Mouse (Mus musculus): ENCODE results near the gene Wdfy3. TPM values are rescaled to one million over a fixed set of nuclear protein-coding genes. Genes with fewer than 3 reads are reported as not detected.

The Wdfy3 gene
- polyA plus RNA-seq, 1 experiment from 2014 or later: 33.2 TPM

DNA sequence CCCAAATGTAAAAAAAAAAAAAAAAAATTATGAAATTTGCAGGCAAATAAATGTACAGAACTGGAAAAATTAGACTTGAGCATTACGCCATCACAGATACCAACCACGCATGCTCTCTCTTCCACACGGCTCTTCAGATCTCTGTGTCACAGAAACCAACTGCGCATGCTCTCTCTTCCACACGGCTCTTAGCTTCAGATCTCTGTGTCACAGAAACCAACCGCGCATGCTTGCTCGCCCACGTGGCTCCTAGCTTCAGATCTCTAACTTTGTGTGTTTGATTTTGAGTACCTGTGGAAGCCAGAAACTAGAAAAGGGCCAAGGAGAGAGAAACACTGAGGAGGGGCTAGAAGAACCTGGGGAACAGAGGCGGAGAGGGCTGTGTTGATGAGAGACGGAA is 46.3 kb downstream of the Wdfy3 start:
- Histone ChIP-seq H3K27ac (ENCODE audit: low read depth, low read length) (no peak overlapping the region), H3K4me3 (ENCODE audit: low read depth, low read length) (no peak overlapping the region), H3K9me3 (ENCODE audit: control insufficient read depth, low read length) (no peaks in the 10 kb centered on the region), H3K9ac (ENCODE audit: low read depth, low read length) (no peak overlapping the region), H3K36me3 (ENCODE audit: control insufficient read depth, insufficient read depth, low read length) (no peaks in the 10 kb centered on the region), H3K4me1 (replicated peaks; ENCODE audit: control insufficient read depth, insufficient read depth, low read length) (no peaks in the 10 kb centered on the region), H3K27me3 (ENCODE audit: control insufficient read depth, insufficient read depth, low read length) (no peaks in the 10 kb centered on the region), H3K4me2 (replicated peaks; ENCODE audit: low read depth, low read length) (no peak overlapping the region)
- DNase-seq (ENCODE audit: low spot score): no peak
- ATAC-seq (ENCODE audit: low FRiP score): no peak
- WGBS: 99% methylated on average over 11 of the region's 11 CpGs

DNA sequence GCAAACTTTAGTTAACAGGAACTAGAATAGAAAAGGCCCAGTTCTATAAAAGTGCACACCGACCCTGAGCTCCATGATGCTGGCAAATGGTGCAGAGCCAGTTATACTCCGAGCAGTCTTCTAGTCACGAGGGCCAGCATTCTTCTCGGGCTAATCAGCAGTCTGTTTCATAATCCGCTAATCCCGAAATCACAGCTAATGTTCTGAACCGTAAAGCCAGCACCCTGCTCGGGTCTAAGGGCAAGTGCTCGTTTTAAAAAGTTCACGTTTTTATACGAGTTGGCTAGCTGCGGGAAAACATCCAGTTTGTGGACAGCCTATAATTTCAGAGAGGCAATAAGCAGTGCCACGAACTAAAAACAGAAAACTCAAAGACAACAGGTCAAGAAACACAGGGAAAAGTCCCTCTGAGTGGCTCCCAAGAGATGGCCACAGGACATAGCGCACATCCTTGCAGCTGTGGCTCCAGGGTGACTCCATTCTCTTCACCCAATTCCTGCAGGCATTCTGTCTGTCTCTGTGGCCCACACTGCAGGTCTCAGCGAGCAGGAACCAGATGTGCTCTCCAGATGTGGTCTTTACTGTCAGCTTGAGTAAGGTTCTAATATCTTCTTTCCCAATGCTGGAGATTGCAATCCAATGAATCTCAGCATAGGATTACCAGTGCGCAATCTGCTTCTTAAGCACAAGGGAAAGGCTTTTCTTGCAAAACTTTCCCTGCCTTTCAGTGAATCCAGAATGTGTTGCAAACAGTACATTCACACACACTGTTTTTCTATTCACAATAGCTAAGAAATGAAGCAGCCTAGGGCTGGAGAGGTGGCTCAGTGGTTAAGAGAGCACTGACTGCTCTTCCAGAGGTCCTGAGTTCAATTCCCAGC is 47.5 kb downstream of the Wdfy3 start:
- H3K4me3 ChIP-seq (ENCODE audit: low read depth, low read length): no peak overlapping the region
- no peak for DNase-seq (ENCODE audit: low spot score)
- no peaks in the 10 kb centered on the region for H3K4me1 ChIP-seq (replicated peaks; ENCODE audit: control insufficient read depth, insufficient read depth, low read length)
- WGBS: 95% methylated on average over 16 of the region's 16 CpGs
- no peak for ATAC-seq (ENCODE audit: low FRiP score)
- no peaks in the 10 kb centered on the region for H3K9me3 ChIP-seq (ENCODE audit: control insufficient read depth, low read length)
- H3K27me3 ChIP-seq (ENCODE audit: control insufficient read depth, insufficient read depth, low read length): no peaks in the 10 kb centered on the region
- no peaks in the 10 kb centered on the region for H3K36me3 ChIP-seq (ENCODE audit: control insufficient read depth, insufficient read depth, low read length)
- H3K9ac ChIP-seq (ENCODE audit: low read depth, low read length): no peak overlapping the region
- H3K4me2 ChIP-seq (replicated peaks; ENCODE audit: low read depth, low read length): no peak overlapping the region
- H3K27ac ChIP-seq (ENCODE audit: low read depth, low read length): no peak overlapping the region

- Histone ChIP-seq H3K36me3 (ENCODE audit: control insufficient read depth, insufficient read depth, low read length) (no peaks in the 10 kb centered on the region), H3K27me3 (ENCODE audit: control insufficient read depth, insufficient read depth, low read length) (no peaks in the 10 kb centered on the region), H3K4me3 (ENCODE audit: low read depth, low read length) (no peak overlapping the region), H3K9me3 (ENCODE audit: control insufficient read depth, low read length) (no peaks in the 10 kb centered on the region), H3K4me2 (replicated peaks; ENCODE audit: low read depth, low read length) (no peak overlapping the region), H3K4me1 (replicated peaks; ENCODE audit: control insufficient read depth, insufficient read depth, low read length) (no peaks in the 10 kb centered on the region), H3K9ac (ENCODE audit: low read depth, low read length) (no peak overlapping the region), H3K27ac (ENCODE audit: low read depth, low read length) (no peak overlapping the region)
- 75% methylated on average over 8 of the region's 8 CpGs for WGBS
- ATAC-seq (ENCODE audit: low FRiP score) (no peak), DNase-seq (ENCODE audit: low spot score) (no peak)
Observed at GRCm38 (mm10) chr5:102014235-102014634, 55.5 kb downstream of the Wdfy3 start.

GRCm38 (mm10) chr5:102013781-102014180 is 55.9 kb downstream of the Wdfy3 start:
- Histone ChIP-seq H3K9ac (ENCODE audit: low read depth, low read length) (no peak overlapping the region), H3K27me3 (ENCODE audit: control insufficient read depth, insufficient read depth, low read length) (no peaks in the 10 kb centered on the region), H3K9me3 (ENCODE audit: control insufficient read depth, low read length) (no peaks in the 10 kb centered on the region), H3K36me3 (ENCODE audit: control insufficient read depth, insufficient read depth, low read length) (no peaks in the 10 kb centered on the region), H3K4me2 (replicated peaks; ENCODE audit: low read depth, low read length) (no peak overlapping the region), H3K27ac (ENCODE audit: low read depth, low read length) (no peak overlapping the region), H3K4me1 (replicated peaks; ENCODE audit: control insufficient read depth, insufficient read depth, low read length) (no peaks in the 10 kb centered on the region), H3K4me3 (ENCODE audit: low read depth, low read length) (no peak overlapping the region)
- WGBS: 88% methylated on average over 7 of the region's 7 CpGs
- ATAC-seq (ENCODE audit: low FRiP score) (no peak), DNase-seq (ENCODE audit: low spot score) (no peak)

- Histone ChIP-seq H3K27me3 (ENCODE audit: control insufficient read depth, insufficient read depth, low read length) (no peaks in the 10 kb centered on the region), H3K36me3 (ENCODE audit: control insufficient read depth, insufficient read depth, low read length) (no peaks in the 10 kb centered on the region), H3K9me3 (ENCODE audit: control insufficient read depth, low read length) (no peaks in the 10 kb centered on the region), H3K4me3 (ENCODE audit: low read depth, low read length) (no peak overlapping the region), H3K4me1 (replicated peaks; ENCODE audit: control insufficient read depth, insufficient read depth, low read length) (no peaks in the 10 kb centered on the region), H3K4me2 (replicated peaks; ENCODE audit: low read depth, low read length) (no peak overlapping the region), H3K9ac (ENCODE audit: low read depth, low read length) (no peak overlapping the region), H3K27ac (ENCODE audit: low read depth, low read length) (no peak overlapping the region)
- DNase-seq (ENCODE audit: low spot score): no peak
- WGBS: 98% methylated on average over 2 of the region's 2 CpGs
- no peak for ATAC-seq (ENCODE audit: low FRiP score)
Observed at GRCm38 (mm10) chr5:102010961-102011360, 58.8 kb downstream of the Wdfy3 start.

GRCm38 (mm10) chr5:102009606-102010005 is 60.1 kb downstream of the Wdfy3 start:
- no peaks in the 10 kb centered on the region for H3K36me3 ChIP-seq (ENCODE audit: control insufficient read depth, insufficient read depth, low read length)
- H3K4me2 ChIP-seq (replicated peaks; ENCODE audit: low read depth, low read length): no peak overlapping the region
- no peak for ATAC-seq (ENCODE audit: low FRiP score)
- no peaks in the 10 kb centered on the region for H3K9me3 ChIP-seq (ENCODE audit: control insufficient read depth, low read length)
- no peaks in the 10 kb centered on the region for H3K27me3 ChIP-seq (ENCODE audit: control insufficient read depth, insufficient read depth, low read length)
- DNase-seq (ENCODE audit: low spot score): no peak
- no peaks in the 10 kb centered on the region for H3K4me1 ChIP-seq (replicated peaks; ENCODE audit: control insufficient read depth, insufficient read depth, low read length)
- H3K4me3 ChIP-seq (ENCODE audit: low read depth, low read length): no peak overlapping the region
- H3K27ac ChIP-seq (ENCODE audit: low read depth, low read length): no peak overlapping the region
- no peak overlapping the region for H3K9ac ChIP-seq (ENCODE audit: low read depth, low read length)
- WGBS: 86% methylated on average over 6 of the region's 6 CpGs

- Histone ChIP-seq H3K4me2 (replicated peaks; ENCODE audit: low read depth, low read length) (no peak overlapping the region), H3K4me3 (ENCODE audit: low read depth, low read length) (no peak overlapping the region), H3K27me3 (ENCODE audit: control insufficient read depth, insufficient read depth, low read length) (no peaks in the 10 kb centered on the region), H3K9me3 (ENCODE audit: control insufficient read depth, low read length) (no peaks in the 10 kb centered on the region), H3K4me1 (replicated peaks; ENCODE audit: control insufficient read depth, insufficient read depth, low read length) (no peaks in the 10 kb centered on the region), H3K36me3 (ENCODE audit: control insufficient read depth, insufficient read depth, low read length) (no peaks in the 10 kb centered on the region), H3K27ac (ENCODE audit: low read depth, low read length) (no peak overlapping the region), H3K9ac (ENCODE audit: low read depth, low read length) (no peak overlapping the region)
- ATAC-seq (ENCODE audit: low FRiP score) (no peak), DNase-seq (ENCODE audit: low spot score) (no peak)
- WGBS: 89% methylated on average over 7 of the region's 7 CpGs
Observed at GRCm38 (mm10) chr5:102008712-102009111, 61.0 kb downstream of the Wdfy3 start.

DNA sequence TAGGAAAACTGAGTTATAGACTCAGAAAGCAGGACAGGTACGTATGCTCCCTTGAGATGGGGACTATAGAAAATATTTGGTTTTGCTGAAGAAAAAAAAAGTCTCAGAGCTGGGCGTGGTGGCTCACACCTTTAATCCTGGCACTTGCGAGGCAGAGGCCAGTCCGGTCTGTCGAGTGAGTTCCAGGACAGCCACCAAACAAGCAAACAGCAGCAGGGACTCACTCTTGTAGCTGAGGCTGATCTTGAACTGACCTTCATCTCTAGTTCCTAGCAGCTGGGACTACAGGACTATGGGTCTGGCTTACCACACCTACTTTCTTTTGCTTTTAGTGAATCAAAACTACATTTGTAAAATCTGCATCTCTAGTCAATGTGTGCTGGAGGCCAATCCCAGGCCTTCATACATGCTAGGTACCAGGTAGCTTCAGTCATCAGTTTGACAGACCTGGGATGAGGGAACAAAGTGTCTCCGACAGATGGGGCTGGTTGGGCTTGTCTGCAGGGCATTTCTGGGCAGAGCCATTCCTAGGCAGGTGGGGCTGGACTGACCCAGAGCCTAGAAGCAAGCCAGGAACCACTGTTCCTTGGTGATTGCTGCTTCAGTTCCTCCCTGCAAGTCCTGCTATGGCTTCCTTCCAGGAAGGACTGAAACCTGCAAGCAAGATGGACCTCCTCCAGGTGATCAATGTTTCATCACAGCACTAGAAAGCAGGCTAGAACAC is 63.3 kb downstream of the Wdfy3 start:
- ATAC-seq (ENCODE audit: low FRiP score): no peak
- Histone ChIP-seq H3K9ac (ENCODE audit: low read depth, low read length) (no peak overlapping the region), H3K27me3 (ENCODE audit: control insufficient read depth, insufficient read depth, low read length) (no peaks in the 10 kb centered on the region), H3K4me1 (replicated peaks; ENCODE audit: control insufficient read depth, insufficient read depth, low read length) (no peaks in the 10 kb centered on the region), H3K9me3 (ENCODE audit: control insufficient read depth, low read length) (no peaks in the 10 kb centered on the region), H3K4me2 (replicated peaks; ENCODE audit: low read depth, low read length) (no peak overlapping the region), H3K36me3 (ENCODE audit: control insufficient read depth, insufficient read depth, low read length) (no peaks in the 10 kb centered on the region), H3K4me3 (ENCODE audit: low read depth, low read length) (no peak overlapping the region), H3K27ac (ENCODE audit: low read depth, low read length) (no peak overlapping the region)
- DNase-seq (ENCODE audit: low spot score): no peak
- WGBS: 92% methylated on average over 6 of the region's 6 CpGs

DNA sequence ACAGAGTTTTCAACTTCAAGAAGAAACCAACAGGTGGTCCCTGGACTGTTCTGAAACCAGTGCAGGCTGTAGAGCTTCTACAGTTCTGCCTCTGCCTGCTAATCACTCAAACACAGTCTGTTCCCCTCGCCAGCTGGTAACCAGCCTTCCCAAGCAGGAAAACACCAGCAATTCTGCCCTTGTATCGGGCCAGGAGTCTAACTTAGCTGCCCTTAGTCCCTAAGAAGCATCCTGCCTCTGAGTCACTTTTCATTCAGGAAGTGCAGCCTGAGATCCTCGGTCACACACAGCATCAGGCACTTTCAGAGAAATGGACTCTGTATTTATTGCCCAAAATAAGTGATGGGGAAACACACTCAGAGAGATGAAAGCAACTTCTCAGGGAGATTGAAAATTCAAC is 66.3 kb downstream of the Wdfy3 start:
- Histone ChIP-seq H3K9me3 (ENCODE audit: control insufficient read depth, low read length) (no peaks in the 10 kb centered on the region), H3K27me3 (ENCODE audit: control insufficient read depth, insufficient read depth, low read length) (no peaks in the 10 kb centered on the region), H3K27ac (ENCODE audit: low read depth, low read length) (no peak overlapping the region), H3K4me3 (ENCODE audit: low read depth, low read length) (no peak overlapping the region), H3K4me2 (replicated peaks; ENCODE audit: low read depth, low read length) (no peak overlapping the region), H3K36me3 (ENCODE audit: control insufficient read depth, insufficient read depth, low read length) (no peaks in the 10 kb centered on the region), H3K9ac (ENCODE audit: low read depth, low read length) (no peak overlapping the region), H3K4me1 (replicated peaks; ENCODE audit: control insufficient read depth, insufficient read depth, low read length) (no peaks in the 10 kb centered on the region)
- DNase-seq (ENCODE audit: low spot score): no peak
- 91% methylated on average over 3 of the region's 3 CpGs for WGBS
- ATAC-seq (ENCODE audit: low FRiP score): no peak

Data from hindbrain, embryonic 11.5 days (tissue).